Mouse (Mus musculus): ENCODE data around the gene Phldb2. TPM values are rescaled to one million over a fixed set of nuclear protein-coding genes. Genes with fewer than 3 reads are reported as not detected.
A peak's percentile ranks its signal among the peaks of the same experiment; 100 is the strongest.

The Phldb2 gene
- polyA plus RNA-seq, 1 experiment: 25.7 TPM

- Histone ChIP-seq H3ac (ENCODE audit: control insufficient read depth, insufficient read length) (no peak overlapping the region), H3K79me2 (ENCODE audit: control insufficient read depth, insufficient read depth) (no peaks in the 10 kb centered on the region), H3K36me3 (ENCODE audit: control insufficient read depth, insufficient read depth) (no peaks in the 10 kb centered on the region), H3K4me3 (no peak overlapping the region), H3K4me2 (ENCODE audit: low read depth) (no peak overlapping the region), H3K27me3 (ENCODE audit: control insufficient read depth, insufficient read depth, insufficient read length) (no peaks in the 10 kb centered on the region)
- TF ChIP-seq CEBPB (IDR thresholded peaks at IDR 0.05; ENCODE audit: insufficient read depth, poor library complexity, severe bottlenecking) (peak; percentile 29; the same call in 1 of the 2 replicates), SRF (IDR thresholded peaks at IDR 0.05; ENCODE audit: control insufficient read depth, insufficient read length, low read depth) (no peak)
These were observed 25.8 kb downstream of the Phldb2 start for GRCm38 (mm10) chr16:45927601-45928000.

GRCm38 (mm10) chr16:45926875-45927274 is 26.5 kb downstream of the Phldb2 start:
- H3K27me3 ChIP-seq (ENCODE audit: control insufficient read depth, insufficient read depth, insufficient read length): no peaks in the 10 kb centered on the region
- no peak overlapping the region for H3ac ChIP-seq (ENCODE audit: control insufficient read depth, insufficient read length)
- H3K79me2 ChIP-seq (ENCODE audit: control insufficient read depth, insufficient read depth): no peaks in the 10 kb centered on the region
- H3K36me3 ChIP-seq (ENCODE audit: control insufficient read depth, insufficient read depth): no peaks in the 10 kb centered on the region
- no peak overlapping the region for H3K4me2 ChIP-seq (ENCODE audit: low read depth)
- TF ChIP-seq POLR2AphosphoS2 (IDR thresholded peaks at IDR 0.05; ENCODE audit: insufficient read length, low read depth) (no peak), CEBPB (IDR thresholded peaks at IDR 0.05; ENCODE audit: insufficient read depth, poor library complexity, severe bottlenecking) (peak; percentile 58), MAX (IDR thresholded peaks at IDR 0.05; ENCODE audit: low read depth) (no peak)
- no peak overlapping the region for H3K4me3 ChIP-seq

GRCm38 (mm10) chr16:45923731-45924424 is 29.5 kb downstream of the Phldb2 start:
- H3K36me3 ChIP-seq (ENCODE audit: control insufficient read depth, insufficient read depth): no peaks in the 10 kb centered on the region
- no peaks in the 10 kb centered on the region for H3K27me3 ChIP-seq (ENCODE audit: control insufficient read depth, insufficient read depth, insufficient read length)
- TF ChIP-seq E2F4 (IDR thresholded peaks at IDR 0.05; ENCODE audit: insufficient read depth) (no peak), MAX (IDR thresholded peaks at IDR 0.05; ENCODE audit: low read depth) (no peak), REST (IDR thresholded peaks at IDR 0.05; ENCODE audit: insufficient read depth, insufficient read length) (no peak), MYOG (IDR thresholded peaks at IDR 0.05; ENCODE audit: control insufficient read depth in 1 of 3, insufficient read depth in 1 of 3, insufficient read length in 2 of 3, low read depth in 2 of 3) (no peak), SRF (IDR thresholded peaks at IDR 0.05; ENCODE audit: control insufficient read depth, insufficient read length, low read depth) (no peak), CEBPB (IDR thresholded peaks at IDR 0.05; ENCODE audit: insufficient read depth, poor library complexity, severe bottlenecking) (no peak), POLR2AphosphoS2 (IDR thresholded peaks at IDR 0.05; ENCODE audit: insufficient read length, low read depth) (no peak), POLR2A (IDR thresholded peaks at IDR 0.05; ENCODE audit: insufficient read length, low read depth) (no peak), TCF3 (IDR thresholded peaks at IDR 0.05; ENCODE audit: insufficient read length, low read depth) (no peak), USF1 (IDR thresholded peaks at IDR 0.05; ENCODE audit: low read depth) (no peak), MYOD1 (IDR thresholded peaks at IDR 0.05; ENCODE audit: control insufficient read depth in 1 of 3, insufficient read length in 2 of 3, low read depth in 2 of 3) (no peak), TCF12 (IDR thresholded peaks at IDR 0.05; ENCODE audit: insufficient read depth, poor library complexity, severe bottlenecking) (no peak)
- H3K4me2 ChIP-seq (ENCODE audit: low read depth): no peak overlapping the region
- H3K4me3 ChIP-seq: no peak overlapping the region
- no peak overlapping the region for H3ac ChIP-seq (ENCODE audit: control insufficient read depth, insufficient read length)
- H3K79me2 ChIP-seq (ENCODE audit: control insufficient read depth, insufficient read depth): no peaks in the 10 kb centered on the region

- no peak for TF ChIP-seq MYOG (IDR thresholded peaks at IDR 0.05; ENCODE audit: control insufficient read depth in 1 of 3, insufficient read depth in 1 of 3, insufficient read length in 2 of 3, low read depth in 2 of 3)
- TF ChIP-seq MYOD1 (IDR thresholded peaks at IDR 0.05; ENCODE audit: control insufficient read depth in 1 of 3, insufficient read length in 2 of 3, low read depth in 2 of 3): peak in 1 of 3 experiments; percentile 19
- no peak overlapping the region for H3ac ChIP-seq (ENCODE audit: control insufficient read depth, insufficient read length)
These were observed 30.7 kb downstream of the Phldb2 start for GRCm38 (mm10) chr16:45922546-45923229.

GRCm38 (mm10) chr16:45919572-45919971 is 33.8 kb downstream of the Phldb2 start:
- Histone ChIP-seq H3K36me3 (ENCODE audit: control insufficient read depth, insufficient read depth) (no peaks in the 10 kb centered on the region), H3K4me3 (no peak overlapping the region), H3ac (ENCODE audit: control insufficient read depth, insufficient read length) (no peak overlapping the region), H3K4me2 (ENCODE audit: low read depth) (no peak overlapping the region), H3K27me3 (ENCODE audit: control insufficient read depth, insufficient read depth, insufficient read length) (no peaks in the 10 kb centered on the region), H3K79me2 (ENCODE audit: control insufficient read depth, insufficient read depth) (no peaks in the 10 kb centered on the region)
- TF ChIP-seq TCF3 (IDR thresholded peaks at IDR 0.05; ENCODE audit: insufficient read length, low read depth) (no peak), MYOD1 (IDR thresholded peaks at IDR 0.05; ENCODE audit: control insufficient read depth in 1 of 3, insufficient read length in 2 of 3, low read depth in 2 of 3) (no peak), MYOG (IDR thresholded peaks at IDR 0.05; ENCODE audit: control insufficient read depth in 1 of 3, insufficient read depth in 1 of 3, insufficient read length in 2 of 3, low read depth in 2 of 3) (no peak), CEBPB (IDR thresholded peaks at IDR 0.05; ENCODE audit: insufficient read depth, poor library complexity, severe bottlenecking) (no peak), MAX (IDR thresholded peaks at IDR 0.05; ENCODE audit: low read depth) (no peak), REST (IDR thresholded peaks at IDR 0.05; ENCODE audit: insufficient read depth, insufficient read length) (no peak), POLR2AphosphoS2 (IDR thresholded peaks at IDR 0.05; ENCODE audit: insufficient read length, low read depth) (no peak), SRF (IDR thresholded peaks at IDR 0.05; ENCODE audit: control insufficient read depth, insufficient read length, low read depth) (no peak), USF1 (IDR thresholded peaks at IDR 0.05; ENCODE audit: low read depth) (no peak), TCF12 (IDR thresholded peaks at IDR 0.05; ENCODE audit: insufficient read depth, poor library complexity, severe bottlenecking) (no peak), POLR2A (IDR thresholded peaks at IDR 0.05; ENCODE audit: insufficient read length, low read depth) (no peak), E2F4 (IDR thresholded peaks at IDR 0.05; ENCODE audit: insufficient read depth) (no peak)

More at GRCm38 (mm10) chr16:45922546-45923229, 30.7 kb downstream of the Phldb2 start:
- Histone ChIP-seq H3K79me2 (ENCODE audit: control insufficient read depth, insufficient read depth) (no peaks in the 10 kb centered on the region), H3K4me2 (ENCODE audit: low read depth) (no peak overlapping the region), H3K4me3 (no peak overlapping the region), H3K36me3 (ENCODE audit: control insufficient read depth, insufficient read depth) (no peaks in the 10 kb centered on the region), H3K27me3 (ENCODE audit: control insufficient read depth, insufficient read depth, insufficient read length) (no peaks in the 10 kb centered on the region)
